Mouse (Mus musculus) midbrain, embryonic 15.5 days (tissue): ENCODE data around the gene Ung. TPM values are rescaled to one million over a fixed set of nuclear protein-coding genes. Genes with fewer than 3 reads are reported as not detected.
A peak's percentile ranks its signal among the peaks of the same experiment; 100 is the strongest.

Experiments used
- ATAC-seq: fragments of 200-750 bp; cut with Nextera tagmentation; replicated peaks from 2 replicates; pipeline ENCODE4 v1.8.0; 2017; ENCODE audit warnings: moderate TSS enrichment
- H3K27ac ChIP-seq: fragments of 300-500 bp; sonication (generic); 2 replicates; pipeline ENCODE4 v1.5.1; 2015; ENCODE audit warnings: mild to moderate bottlenecking, inconsistent platforms
- H3K27me3 ChIP-seq: fragments of 300-500 bp; sonication (generic); replicated peaks from 2 replicates; pipeline ENCODE4 v1.6.1; 2015; ENCODE audit warnings: inconsistent platforms
- H3K36me3 ChIP-seq: fragments of 300-500 bp; sonication (generic); replicated peaks from 2 replicates; pipeline ENCODE4 v1.6.1; 2015; ENCODE audit warnings: inconsistent platforms
- H3K4me1 ChIP-seq: fragments of 300-500 bp; sonication (generic); 2 replicates; pipeline ENCODE4 v1.6.1; 2015; ENCODE audit warnings: inconsistent platforms
- H3K4me2 ChIP-seq: fragments of 300-500 bp; sonication (generic); 2 replicates; pipeline ENCODE4 v1.6.1; 2015; ENCODE audit warnings: inconsistent platforms, mild to moderate bottlenecking, moderate library complexity
- H3K4me3 ChIP-seq: fragments of 300-500 bp; sonication (generic); 2 replicates; pipeline ENCODE4 v1.5.1; 2015; ENCODE audit warnings: mild to moderate bottlenecking, inconsistent platforms
- H3K9ac ChIP-seq: fragments of 300-500 bp; sonication (generic); 2 replicates; pipeline ENCODE4 v1.6.1; 2015; ENCODE audit warnings: mild to moderate bottlenecking, inconsistent platforms
- H3K9me3 ChIP-seq: fragments of 300-500 bp; sonication (generic); 2 replicates; pipeline ENCODE4 v1.6.1; 2016; ENCODE audit warnings: inconsistent platforms
- whole genome bisulfite sequencing: fragments of 180-500 bp; shearing (Covaris S2); methylation state at CpG from one replicate; pipeline ENCODE4 v1.1.7; 2015; ENCODE audit warnings: mixed read lengths; 5-methylcytosine and 5-hydroxymethylcytosine counted together
- polyA plus RNA-seq: library from polyadenylated mRNA; unstranded; fragments of >200 nt; fragmentation: Nextera tagmentation; extraction: Ambion mirVana; gene quantifications from 2 replicates; pipeline ENCODE4 v1.2.1, GENCODE M21; 2015

Ung gene
- polyA plus RNA-seq, 1 experiment from 2014 or later = 8.5 TPM

GRCm38 (mm10) chr5:114157236-114157635 is 27.1 kb downstream of the Ung start:
- no peak overlapping the region for H3K4me3 ChIP-seq
- no peaks in the 10 kb centered on the region for H3K9me3 ChIP-seq
- ATAC-seq = no peak
- no peaks in the 10 kb centered on the region for H3K4me1 ChIP-seq
- H3K27ac ChIP-seq = no peak overlapping the region
- H3K36me3 ChIP-seq = no peaks in the 10 kb centered on the region
- H3K27me3 ChIP-seq = no peaks in the 10 kb centered on the region
- WGBS = 41% methylated on average over 7 of the region's 7 CpGs
- H3K9ac ChIP-seq = no peak overlapping the region
- no peak overlapping the region for H3K4me2 ChIP-seq

DNA sequence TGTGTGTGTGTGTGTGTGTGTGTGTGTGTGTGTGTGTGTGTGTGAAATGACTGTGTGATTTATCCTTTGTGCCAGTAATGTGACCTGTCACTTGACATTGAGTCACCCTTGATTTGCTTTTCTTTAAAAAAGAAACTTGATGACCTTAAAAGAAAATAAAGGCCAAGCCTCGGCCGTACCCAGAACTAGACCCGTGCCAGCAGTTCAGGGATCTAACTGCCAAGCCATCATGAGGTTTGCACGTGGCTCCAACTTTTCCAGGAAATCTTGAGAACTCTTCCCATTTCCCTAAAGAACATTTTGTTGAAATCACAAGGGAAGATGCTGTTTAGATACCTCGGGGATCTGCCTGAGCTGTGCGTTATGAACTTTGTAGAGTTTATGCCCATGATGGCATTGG is 31.2 kb downstream of the Ung start:
- H3K27me3 ChIP-seq = no peaks in the 10 kb centered on the region
- no peak for ATAC-seq
- 82% methylated on average over 6 of the region's 6 CpGs for WGBS
- no peak overlapping the region for H3K27ac ChIP-seq
- no peak overlapping the region for H3K9ac ChIP-seq
- H3K4me2 ChIP-seq = no peak overlapping the region
- H3K4me3 ChIP-seq = no peak overlapping the region
- no peaks in the 10 kb centered on the region for H3K9me3 ChIP-seq
- no peaks in the 10 kb centered on the region for H3K4me1 ChIP-seq
- no peaks in the 10 kb centered on the region for H3K36me3 ChIP-seq

DNA sequence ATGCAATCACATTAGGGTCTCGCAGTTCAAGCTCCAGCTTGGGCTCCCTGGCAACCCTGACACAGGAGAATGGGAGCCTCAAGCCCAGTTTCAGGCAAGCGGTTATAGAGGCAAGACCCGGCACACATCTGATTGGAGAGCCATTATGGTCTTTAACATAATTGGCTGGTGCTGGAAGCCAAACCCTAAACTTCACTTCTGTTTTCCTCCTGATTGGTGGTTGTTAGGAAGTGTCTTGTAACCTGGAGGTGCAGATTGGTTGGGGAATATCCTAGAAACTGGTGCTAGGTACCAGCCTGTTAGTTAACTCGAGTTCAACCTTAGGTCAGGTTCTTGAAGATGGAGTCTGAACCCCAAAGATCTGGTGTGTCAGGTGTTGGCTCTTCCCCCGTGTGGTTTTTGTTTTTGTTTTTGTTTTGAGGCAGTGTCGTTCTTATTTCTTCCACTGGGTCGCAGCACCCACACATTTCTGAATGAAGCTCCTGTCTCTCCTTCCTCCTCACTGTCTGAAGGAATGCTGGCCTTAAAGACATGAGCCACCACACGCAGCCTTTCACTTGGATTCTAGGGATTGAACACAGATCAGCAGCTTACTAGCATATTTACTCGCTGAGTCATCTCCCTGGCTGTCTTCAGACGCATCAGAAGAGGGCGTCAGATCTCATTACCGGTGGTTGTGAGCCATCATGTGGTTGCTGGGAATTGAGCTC is 32.1 kb downstream of the Ung start:
- 59% methylated on average over 12 of the region's 12 CpGs for WGBS
- H3K27me3 ChIP-seq = no peaks in the 10 kb centered on the region
- no peaks in the 10 kb centered on the region for H3K9me3 ChIP-seq
- no peak overlapping the region for H3K27ac ChIP-seq
- H3K4me2 ChIP-seq = no peak overlapping the region
- no peaks in the 10 kb centered on the region for H3K4me1 ChIP-seq
- no peak overlapping the region for H3K4me3 ChIP-seq
- H3K36me3 ChIP-seq = no peaks in the 10 kb centered on the region
- H3K9ac ChIP-seq = no peak overlapping the region
- ATAC-seq = no peak

DNA sequence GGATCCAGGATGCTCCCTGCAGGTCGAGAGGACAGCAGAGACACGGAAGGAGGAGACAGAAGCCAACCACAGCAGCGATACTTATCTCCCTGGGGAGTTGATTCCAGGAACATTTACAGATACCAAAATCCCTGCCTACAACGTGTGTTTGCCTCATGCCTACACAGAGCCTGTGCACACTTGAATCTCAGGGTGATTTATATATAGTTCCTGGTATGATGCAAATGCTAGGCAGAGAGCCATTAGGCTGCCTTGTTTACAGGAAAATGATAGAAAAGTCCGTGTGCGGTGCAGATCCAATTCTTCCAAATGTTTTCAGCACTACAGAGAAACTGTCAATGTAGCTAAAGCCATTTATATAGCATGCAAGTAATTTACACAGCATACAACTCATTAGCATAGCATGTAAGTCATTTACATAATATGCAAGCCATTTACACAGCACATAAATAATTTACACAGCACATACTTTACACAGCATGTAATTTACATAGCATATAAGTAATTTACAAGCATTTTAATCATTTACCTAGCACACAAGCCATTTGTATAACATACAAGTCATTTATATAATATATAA is 33.0 kb downstream of the Ung start:
- Histone ChIP-seq H3K27ac (no peak overlapping the region), H3K9ac (no peak overlapping the region), H3K27me3 (no peaks in the 10 kb centered on the region), H3K4me2 (no peak overlapping the region), H3K36me3 (no peaks in the 10 kb centered on the region), H3K9me3 (no peaks in the 10 kb centered on the region), H3K4me1 (no peaks in the 10 kb centered on the region), H3K4me3 (no peak overlapping the region)
- no peak for ATAC-seq
- WGBS = 71% methylated on average over 6 of the region's 6 CpGs

DNA sequence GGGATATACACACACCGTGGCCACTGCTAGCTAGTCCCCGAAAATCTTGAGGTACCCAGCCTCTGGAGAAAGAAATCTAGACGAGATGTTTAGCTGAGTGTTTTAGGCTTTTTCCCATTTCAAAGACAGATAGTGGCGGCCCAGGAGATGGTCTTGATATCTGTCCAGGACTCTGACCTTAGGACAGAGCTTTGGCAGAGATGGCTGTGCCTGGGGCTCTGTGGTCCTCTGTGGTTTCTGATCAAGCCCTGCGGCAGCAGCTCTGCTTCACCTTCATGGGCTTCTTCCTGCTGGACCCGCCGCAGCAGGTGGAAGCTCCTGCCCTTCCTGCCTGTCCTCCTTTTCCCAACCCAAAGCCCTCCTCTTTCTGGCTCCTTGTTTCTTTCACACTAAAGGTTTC is 40.2 kb downstream of the Ung start:
- no peak overlapping the region for H3K27ac ChIP-seq
- no peak overlapping the region for H3K9ac ChIP-seq
- H3K4me1 ChIP-seq = 0 out of 2 replicates have a peak, but pooled peaks cover under 1% of the 10 kb centered on the region
- no peaks in the 10 kb centered on the region for H3K36me3 ChIP-seq
- no peak overlapping the region for H3K4me2 ChIP-seq
- 85% methylated on average over 7 of the region's 7 CpGs for WGBS
- no peak overlapping the region for H3K4me3 ChIP-seq
- no peak for ATAC-seq
- no peaks in the 10 kb centered on the region for H3K9me3 ChIP-seq
- H3K27me3 ChIP-seq = peaks cover 5% of the 10 kb centered on the region

GRCm38 (mm10) chr5:114172936-114173335 is 42.8 kb downstream of the Ung start:
- H3K36me3 ChIP-seq = no peaks in the 10 kb centered on the region
- no peak for ATAC-seq
- no peaks in the 10 kb centered on the region for H3K9me3 ChIP-seq
- H3K4me1 ChIP-seq = peaks cover 12% of the 10 kb centered on the region
- H3K4me3 ChIP-seq = no peak overlapping the region
- WGBS = 88% methylated on average over 3 of the region's 3 CpGs
- no peak overlapping the region for H3K27ac ChIP-seq
- peaks cover 13% of the 10 kb centered on the region for H3K27me3 ChIP-seq
- no peak overlapping the region for H3K9ac ChIP-seq
- no peak overlapping the region for H3K4me2 ChIP-seq

DNA sequence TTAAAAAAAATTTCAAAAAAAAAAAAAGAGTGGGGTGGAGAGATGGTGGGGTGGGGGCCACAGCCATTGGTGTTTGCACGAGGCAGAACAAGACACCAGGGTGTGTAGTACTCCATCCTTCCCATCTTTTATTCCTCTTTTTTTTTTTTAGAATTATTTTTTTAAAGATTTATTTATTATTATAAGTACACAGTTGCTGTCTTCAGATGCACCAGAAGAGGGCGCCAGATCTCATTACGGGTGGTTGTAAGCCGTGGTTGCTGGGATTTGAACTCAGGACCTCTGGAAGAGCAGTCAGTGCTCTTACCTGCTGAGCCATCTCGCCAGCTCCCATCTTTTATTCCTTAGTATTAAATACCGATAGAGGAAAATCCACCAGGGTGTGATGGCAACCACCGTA is 43.3 kb downstream of the Ung start:
- H3K9me3 ChIP-seq = no peaks in the 10 kb centered on the region
- no peak overlapping the region for H3K27ac ChIP-seq
- WGBS = 75% methylated on average over 7 of the region's 7 CpGs
- H3K9ac ChIP-seq = no peak overlapping the region
- no peak for ATAC-seq
- peaks cover 13% of the 10 kb centered on the region for H3K27me3 ChIP-seq
- peaks cover 12% of the 10 kb centered on the region for H3K4me1 ChIP-seq
- no peak overlapping the region for H3K4me3 ChIP-seq
- H3K36me3 ChIP-seq = no peaks in the 10 kb centered on the region
- H3K4me2 ChIP-seq = no peak overlapping the region

GRCm38 (mm10) chr5:114173877-114174581 is 43.8 kb downstream of the Ung start:
- ATAC-seq = no peak
- H3K4me2 ChIP-seq = no peak overlapping the region
- 29% methylated on average over 16 of the region's 16 CpGs for WGBS

GRCm38 (mm10) chr5:114174639-114175038 is 44.5 kb downstream of the Ung start:
- Histone ChIP-seq H3K9me3 (no peaks in the 10 kb centered on the region), H3K4me2 (peak overlapping the region; percentile 20; the same call in 1 of the 2 replicates), H3K36me3 (no peaks in the 10 kb centered on the region), H3K9ac (no peak overlapping the region), H3K27me3 (peaks cover 13% of the 10 kb centered on the region), H3K4me3 (no peak overlapping the region), H3K4me1 (peaks cover 12% of the 10 kb centered on the region), H3K27ac (no peak overlapping the region)
- no peak for ATAC-seq
- WGBS = 11% methylated on average over 16 of the region's 16 CpGs

More at GRCm38 (mm10) chr5:114173877-114174581, 43.8 kb downstream of the Ung start:
- H3K9ac ChIP-seq = no peak overlapping the region
- H3K27me3 ChIP-seq = peaks cover 13% of the 10 kb centered on the region
- H3K4me1 ChIP-seq = peaks cover 12% of the 10 kb centered on the region
- no peak overlapping the region for H3K4me3 ChIP-seq
- H3K27ac ChIP-seq = no peak overlapping the region
- no peaks in the 10 kb centered on the region for H3K9me3 ChIP-seq
- no peaks in the 10 kb centered on the region for H3K36me3 ChIP-seq

DNA sequence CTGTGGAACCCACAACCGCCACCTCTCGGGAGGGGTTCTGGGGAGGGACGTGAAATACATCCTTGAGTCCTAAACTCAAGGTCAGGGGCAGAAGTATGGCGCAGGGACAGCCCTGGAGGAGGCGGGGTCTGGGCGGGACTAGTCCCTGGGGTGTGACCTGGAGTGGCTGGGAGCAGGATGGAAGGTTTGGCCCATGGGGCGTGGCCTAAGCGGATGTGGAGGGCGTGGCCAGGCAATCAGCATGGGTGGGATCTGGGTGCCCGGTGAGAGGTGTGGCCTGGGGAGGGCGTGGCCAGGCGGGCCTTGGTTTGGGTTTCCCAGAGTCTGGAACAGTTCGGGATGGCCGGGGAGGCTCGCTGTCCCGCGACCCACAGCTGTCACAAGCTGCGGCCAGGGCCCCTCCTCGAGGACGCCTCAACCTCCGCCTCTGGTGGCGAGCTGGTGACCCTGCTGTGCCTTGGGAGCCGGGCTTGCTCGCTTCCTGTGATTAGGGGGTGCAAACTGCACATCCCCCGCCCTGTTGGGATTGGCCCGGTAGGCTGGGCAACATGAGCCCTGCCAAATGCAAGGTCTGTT is 45.5 kb downstream of the Ung start:
- Histone ChIP-seq H3K36me3 (no peaks in the 10 kb centered on the region), H3K4me3 (peak overlapping the region; percentile 34), H3K9ac (0 out of 2 replicates have a peak overlapping the region, but pooled peaks have one; percentile 26), H3K27ac (no peak overlapping the region), H3K27me3 (peaks cover 13% of the 10 kb centered on the region), H3K4me1 (peaks cover 12% of the 10 kb centered on the region), H3K9me3 (no peaks in the 10 kb centered on the region), H3K4me2 (peak overlapping the region; percentile 63)
- WGBS = under 1% methylated on average over 26 of the region's 26 CpGs
- ATAC-seq = peak; percentile 42; the same call in 1 of the 2 replicates

- Histone ChIP-seq H3K4me2 (peak overlapping the region; percentile 63), H3K4me1 (peaks cover 12% of the 10 kb centered on the region), H3K27me3 (peaks cover 13% of the 10 kb centered on the region), H3K36me3 (no peaks in the 10 kb centered on the region), H3K27ac (no peak overlapping the region), H3K9me3 (no peaks in the 10 kb centered on the region), H3K4me3 (no peak overlapping the region), H3K9ac (no peak overlapping the region)
- no peak for ATAC-seq
- 60% methylated on average over 8 of the region's 8 CpGs for WGBS
Observed at GRCm38 (mm10) chr5:114176548-114177400, 46.6 kb downstream of the Ung start.
